Mouse (Mus musculus): ENCODE measurements around the gene Lmnb2.

DNA sequence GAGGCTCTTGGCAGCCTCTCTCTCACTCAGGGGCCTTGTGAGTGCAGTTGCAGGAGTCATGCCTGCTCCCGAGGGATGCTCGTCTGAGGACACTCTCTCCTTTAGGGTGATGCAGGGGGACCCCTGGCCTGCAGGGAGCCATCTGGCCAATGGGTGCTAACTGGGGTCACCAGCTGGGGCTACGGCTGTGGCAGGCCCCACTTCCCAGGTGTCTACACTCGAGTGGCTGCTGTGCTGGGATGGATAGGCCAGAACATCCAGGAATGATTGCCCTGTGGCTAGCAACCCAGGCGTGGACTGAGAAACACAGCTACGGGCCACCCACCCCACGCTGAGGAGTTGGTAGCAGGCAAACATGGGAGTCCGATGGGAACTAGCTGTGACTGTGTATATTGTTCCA, 19.0 kb downstream of the Lmnb2 start:
- TF ChIP-seq CTCF (conservative IDR thresholded peaks at IDR 0.05; ENCODE audit: insufficient read depth, insufficient read length, low read depth, low read length) (no peak), POLR2A (IDR thresholded peaks at IDR 0.05; ENCODE audit: low read depth, low read length) (no peak)

Data from kidney, adult 2 months (tissue).